In genomic region chr6:145370302-145370701, GRCm38 (mm10) we compare ENCODE assay signal across 12 mouse cellular contexts.
"Had no signal": no experiment of that assay in that cellular context is flagged by ENCODE, and none has a peak within 500 bp of the region (broad histone marks: within the 10 kb centered on the region; RNA-seq: fewer than 3 reads in every experiment).

No protein-coding gene starts in this region.

- H3K36me3 ChIP-seq: kidney, embryonic 15.5 days; liver, embryonic 12.5 days; midbrain, embryonic 12.5 days had no signal

- H3K9ac ChIP-seq: kidney, embryonic 15.5 days; liver, embryonic 12.5 days; lung, embryonic 14.5 days; midbrain, embryonic 12.5 days had no signal

- H3K27me3 ChIP-seq: kidney, embryonic 15.5 days; liver, embryonic 12.5 days; midbrain, embryonic 12.5 days had no signal

- H3K4me1 ChIP-seq: liver, embryonic 12.5 days had no signal

- DNase-seq: kidney, postnatal 14 days; left cerebral cortex, postnatal 4 days; lung, embryonic 14.5 days; right cerebral cortex, adult 18-20 months; right cerebral cortex, postnatal 25 days; thymus, adult 2 months; thymus, postnatal 25 days had no signal

- H3K4me2 ChIP-seq: kidney, embryonic 15.5 days; liver, embryonic 12.5 days; lung, embryonic 14.5 days; midbrain, embryonic 12.5 days had no signal

- H3K27ac ChIP-seq: kidney, embryonic 15.5 days; liver, embryonic 12.5 days; midbrain, embryonic 12.5 days; stomach, postnatal 0 days had no signal

- H3K9me3 ChIP-seq: kidney, embryonic 15.5 days; liver, embryonic 12.5 days; midbrain, embryonic 12.5 days had no signal

- ATAC-seq: liver, embryonic 12.5 days; midbrain, embryonic 16.5 days had no signal

- H3K4me3 ChIP-seq: kidney, embryonic 15.5 days; liver, embryonic 12.5 days; midbrain, embryonic 12.5 days had no signal
